Mouse (Mus musculus) hindbrain, postnatal 0 days (tissue): ENCODE measurements at regions not wholly inside any gene's neighbourhood (a gene's known extent, or its start where the extent isn't known, plus 50 kb on each side); places are given as distances from the start of the nearest gene placed in this dataset.

Experiments
- ATAC-seq: fragments of 200-750 bp; cut with Nextera tagmentation; 2 replicates; pipeline ENCODE4 v1.8.0; 2017; ENCODE audit warnings: mild to moderate bottlenecking, moderate TSS enrichment, moderate library complexity
- DNase-seq: peaks from one replicate; pipeline ENCODE4 v3.0.0-alpha.2; 2015; ENCODE audit warnings: low spot score
- H3K27ac ChIP-seq: fragments of 300-500 bp; sonication (generic); 2 replicates; pipeline ENCODE4 v1.5.1; 2014; ENCODE audit warnings: mild to moderate bottlenecking
- H3K27me3 ChIP-seq: fragments of 300-500 bp; sonication (generic); 2 replicates; pipeline ENCODE4 v1.6.1; 2014; ENCODE audit warnings: low read length, mixed read lengths; ENCODE audit not compliant: insufficient read depth
- H3K36me3 ChIP-seq: fragments of 300-500 bp; sonication (generic); 2 replicates; pipeline ENCODE4 v1.6.1; 2014; ENCODE audit warnings: low read length, mixed read lengths; ENCODE audit not compliant: insufficient read depth
- H3K4me1 ChIP-seq: fragments of 300-500 bp; sonication (generic); 2 replicates; pipeline ENCODE4 v1.6.1; 2014; ENCODE audit warnings: antibody characterized with exemption, low read length, mixed read lengths; ENCODE audit not compliant: insufficient read depth
- H3K4me2 ChIP-seq: fragments of 300-500 bp; sonication (generic); 2 replicates; pipeline ENCODE4 v1.6.1; 2014; ENCODE audit warnings: low read depth, mild to moderate bottlenecking, low read length, moderate library complexity, mixed read lengths
- H3K4me3 ChIP-seq: fragments of 300-500 bp; sonication (generic); 2 replicates; pipeline ENCODE4 v1.5.1; 2014; ENCODE audit warnings: low read length
- H3K9ac ChIP-seq: fragments of 300-500 bp; sonication (generic); replicated peaks from 2 replicates; pipeline ENCODE4 v1.6.1; 2014; ENCODE audit warnings: mild to moderate bottlenecking, low read length, moderate library complexity, mixed read lengths
- H3K9me3 ChIP-seq: fragments of 300-500 bp; sonication (generic); 2 replicates; pipeline ENCODE4 v1.6.1; 2016; ENCODE audit warnings: low read length, mixed read lengths
- CTCF ChIP-seq: IDR thresholded peaks from 2 replicates; pipeline ENCODE4 v1.5.1; 2016; ENCODE audit warnings: antibody characterized with exemption, control low read depth, low read depth
- WGBS: fragments of 180-500 bp; shearing (Covaris S2); extraction: QIAGEN DNeasy Blood & Tissue Kit; methylation state at CpG from one replicate; pipeline ENCODE4 v1.1.7; 2014; 5-methylcytosine and 5-hydroxymethylcytosine counted together

- Histone ChIP-seq H3K27me3 (no peaks in the 10 kb centered on the region), H3K36me3 (no peaks in the 10 kb centered on the region), H3K27ac (no peak overlapping the region), H3K4me2 (no peak overlapping the region), H3K9me3 (no peaks in the 10 kb centered on the region), H3K4me3 (no peak overlapping the region), H3K4me1 (no peaks in the 10 kb centered on the region), H3K9ac (no peak overlapping the region)
- no peak for ATAC-seq
- WGBS, result 50% methylated on average over 7 of the region's 7 CpGs
- TF ChIP-seq CTCF, result no peak
- DNase-seq, result no peak
These were observed 202.7 kb upstream of the Mphosph6 start for GRCm38 (mm10) chr8:118004391-118004851.

GRCm38 (mm10) chr8:118001138-118001537 is 199.4 kb upstream of the Mphosph6 start:
- H3K4me1 ChIP-seq, result no peaks in the 10 kb centered on the region
- H3K27ac ChIP-seq, result no peak overlapping the region
- H3K4me2 ChIP-seq, result no peak overlapping the region
- 97% methylated on average over 10 of the region's 10 CpGs for WGBS
- H3K9me3 ChIP-seq, result no peaks in the 10 kb centered on the region
- H3K4me3 ChIP-seq, result no peak overlapping the region
- H3K36me3 ChIP-seq, result no peaks in the 10 kb centered on the region
- DNase-seq (no peak), ATAC-seq (no peak)
- TF ChIP-seq CTCF, result no peak
- no peak overlapping the region for H3K9ac ChIP-seq
- no peaks in the 10 kb centered on the region for H3K27me3 ChIP-seq

GRCm38 (mm10) chr8:117991826-117992225 is 190.1 kb upstream of the Mphosph6 start:
- ATAC-seq (no peak), DNase-seq (no peak)
- Histone ChIP-seq H3K36me3 (no peaks in the 10 kb centered on the region), H3K4me1 (no peaks in the 10 kb centered on the region), H3K27ac (no peak overlapping the region), H3K9me3 (no peaks in the 10 kb centered on the region), H3K27me3 (no peaks in the 10 kb centered on the region), H3K4me3 (no peak overlapping the region), H3K4me2 (no peak overlapping the region), H3K9ac (no peak overlapping the region)
- WGBS, result 90% methylated on average over 7 of the region's 7 CpGs
- TF ChIP-seq CTCF, result no peak

- no peaks in the 10 kb centered on the region for H3K27me3 ChIP-seq
- DNase-seq (peak; percentile 64), ATAC-seq (0 out of 2 replicates have a peak, but pooled peaks have one; percentile 49)
- H3K4me2 ChIP-seq, result no peak overlapping the region
- 55% methylated on average over 5 of the region's 5 CpGs for WGBS
- H3K9me3 ChIP-seq, result no peaks in the 10 kb centered on the region
- H3K9ac ChIP-seq, result no peak overlapping the region
- no peak for TF ChIP-seq CTCF
- H3K4me3 ChIP-seq, result no peak overlapping the region
- no peak overlapping the region for H3K27ac ChIP-seq
- H3K4me1 ChIP-seq, result no peaks in the 10 kb centered on the region
- H3K36me3 ChIP-seq, result no peaks in the 10 kb centered on the region
These were observed 187.0 kb upstream of the Mphosph6 start for GRCm38 (mm10) chr8:117988781-117989180.

GRCm38 (mm10) chr8:117968306-117968705 is 166.6 kb upstream of the Mphosph6 start:
- DNase-seq (no peak), ATAC-seq (no peak)
- H3K4me2 ChIP-seq, result no peak overlapping the region
- H3K9ac ChIP-seq, result no peak overlapping the region
- no peaks in the 10 kb centered on the region for H3K36me3 ChIP-seq
- TF ChIP-seq CTCF, result no peak
- no peak overlapping the region for H3K27ac ChIP-seq
- 94% methylated on average over 5 of the region's 5 CpGs for WGBS
- no peaks in the 10 kb centered on the region for H3K4me1 ChIP-seq
- H3K4me3 ChIP-seq, result no peak overlapping the region
- no peaks in the 10 kb centered on the region for H3K27me3 ChIP-seq
- no peaks in the 10 kb centered on the region for H3K9me3 ChIP-seq

- ATAC-seq, result no peak
- Histone ChIP-seq H3K4me3 (no peak overlapping the region), H3K4me1 (no peaks in the 10 kb centered on the region), H3K36me3 (no peaks in the 10 kb centered on the region), H3K4me2 (no peak overlapping the region), H3K27me3 (no peaks in the 10 kb centered on the region), H3K9ac (no peak overlapping the region), H3K27ac (no peak overlapping the region), H3K9me3 (no peaks in the 10 kb centered on the region)
- 82% methylated on average over 5 of the region's 5 CpGs for WGBS
- no peak for TF ChIP-seq CTCF
- DNase-seq, result no peak
These were observed 164.8 kb upstream of the Mphosph6 start for GRCm38 (mm10) chr8:117966556-117966955.

GRCm38 (mm10) chr8:117963426-117963825 is 161.7 kb upstream of the Mphosph6 start:
- Histone ChIP-seq H3K27ac (no peak overlapping the region), H3K4me3 (no peak overlapping the region), H3K9ac (no peak overlapping the region), H3K4me2 (no peak overlapping the region), H3K27me3 (no peaks in the 10 kb centered on the region), H3K9me3 (no peaks in the 10 kb centered on the region), H3K36me3 (no peaks in the 10 kb centered on the region), H3K4me1 (no peaks in the 10 kb centered on the region)
- DNase-seq (peak; percentile 58), ATAC-seq (no peak)
- no peak for TF ChIP-seq CTCF
- 67% methylated on average over 13 of the region's 13 CpGs for WGBS
